8 mouse cellular contexts compared by ENCODE assay signal in genomic region chr5:112428944-112429343, GRCm38 (mm10). TPM values are rescaled to one million over a fixed set of nuclear protein-coding genes. Genes with fewer than 3 reads are reported as not detected.
DNase-seq lines count a peak whose midpoint lies in the region; ATAC-seq lines count a peak whose summit lies in the region.

No protein-coding gene starts in this region.

- DNase-seq in CD4-positive helper T cell, adult 2 months (ENCODE audit: low read depth, low spot score), result peak; percentile 37
- peak; percentile 74 for DNase-seq in R1 (ENCODE audit: low read depth, low spot score)
- peak; percentile 75 to 78 for DNase-seq in cerebellum, postnatal 36 days
- DNase-seq in layer of hippocampus, adult 18-20 months (ENCODE audit: low spot score in 2 of 2), result peak; percentile 60 to 76
- DNase-seq in lung, postnatal 10 days, result peak; percentile 83
- DNase-seq in retina, embryonic 14.5 days (ENCODE audit: low spot score), result peak; percentile 84

- ATAC-seq in granulocyte monocyte progenitor cell, adult 5-6 weeks (replicated peaks; ENCODE audit: poor library complexity, severe bottlenecking), result peak; percentile 54
- ATAC-seq in monocyte, adult 5-6 weeks (replicated peaks; ENCODE audit: insufficient number of reproducible peaks, low FRiP score, low TSS enrichment, poor library complexity, severe bottlenecking), result no peak

RNA-seq across cellular contexts. Expression of gene Gm6588, which starts 20.3 kb away (rescaled TPM):
- total RNA-seq in granulocyte monocyte progenitor cell, adult 5-6 weeks (2014; fragmentation: Nextera tagmentation), result not detected in 2 replicates
- total RNA-seq in granulocyte monocyte progenitor cell, adult 5-6 weeks (2017), result not detected in 2 replicates
- total RNA-seq in layer of hippocampus, adult 18-20 months (2021), result not detected
- not detected in 3 replicates for total RNA-seq in monocyte, adult 5-6 weeks (2017)

RNA-seq across cellular contexts. Expression of gene Asphd2, which starts 34.3 kb away (rescaled TPM):
- not detected in 2 replicates for total RNA-seq in granulocyte monocyte progenitor cell, adult 5-6 weeks (2014; fragmentation: Nextera tagmentation)
- total RNA-seq in granulocyte monocyte progenitor cell, adult 5-6 weeks (2017), result not detected in 2 replicates
- total RNA-seq in layer of hippocampus, adult 18-20 months (2021), result 100 to 1,000 TPM; 212 to 229 TPM
- total RNA-seq in monocyte, adult 5-6 weeks (2017), result not detected in 3 replicates

Comparison
In these comparisons a context has a peak if more than half of its experiments do, and no peak if none do; other contexts are left out.
1. RNA of gene Asphd2, which starts 34.3 kb away (total RNA-seq): 212 to 229 TPM in layer of hippocampus, adult 18-20 months; not detected in granulocyte monocyte progenitor cell, adult 5-6 weeks and not detected in monocyte, adult 5-6 weeks; every median in the first group is over 100 times any median in the second.
2. Peak in every context shown above with its lines, with median percentiles within 50 percentile points of each other: DNase-seq.